In the genomic region with DNA sequence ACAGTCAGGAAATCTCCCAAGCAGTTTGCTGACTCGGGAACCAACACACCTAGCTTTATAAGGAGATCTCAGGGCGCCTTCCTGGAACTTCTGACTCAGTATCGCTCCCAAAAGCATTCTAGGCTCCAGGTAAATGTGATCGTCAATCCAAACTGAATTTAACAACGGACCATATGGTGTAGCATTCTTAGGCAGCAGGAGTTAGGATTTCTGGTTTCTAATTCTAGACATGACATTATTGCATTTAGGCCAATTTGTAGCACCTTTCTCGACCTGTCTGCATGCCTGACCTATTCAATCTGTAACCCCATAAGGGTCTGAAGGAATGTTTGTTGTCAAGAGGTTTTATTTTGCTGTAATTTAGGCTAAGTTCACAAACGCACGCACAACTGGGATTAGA, we compare ENCODE assay signal across 8 mouse cellular contexts. TPM values are rescaled to one million over a fixed set of nuclear protein-coding genes. Genes with fewer than 3 reads are reported as not detected.
DNase-seq lines count a peak whose midpoint lies in the region; ATAC-seq and TF ChIP-seq lines count a peak whose summit lies in the region.

No protein-coding gene starts in this region.

- WGBS in kidney, postnatal 0 days: 63% methylated on average over 8 of the region's 8 CpGs
- 70% methylated on average over 8 of the region's 8 CpGs for WGBS in embryonic facial prominence, embryonic 13.5 days
- WGBS in hindbrain, postnatal 0 days: 74% methylated on average over 8 of the region's 8 CpGs
- 82% methylated on average over 8 of the region's 8 CpGs for WGBS in midbrain, embryonic 16.5 days

- no peaks in the 10 kb centered on the region for H3K36me3 ChIP-seq in kidney, postnatal 0 days (ENCODE audit: insufficient read depth, low read length)
- no peaks in the 10 kb centered on the region for H3K36me3 ChIP-seq in embryonic facial prominence, embryonic 13.5 days
- H3K36me3 ChIP-seq in hindbrain, postnatal 0 days (ENCODE audit: insufficient read depth, low read length): no peaks in the 10 kb centered on the region
- H3K36me3 ChIP-seq in midbrain, embryonic 16.5 days (ENCODE audit: control insufficient read depth, insufficient read depth, low read length): no peaks in the 10 kb centered on the region

- peak overlapping the region; percentile 70; the same call in 1 of the 2 replicates for H3K4me3 ChIP-seq in kidney, postnatal 0 days (replicated peaks; ENCODE audit: low read depth, low read length)
- H3K4me3 ChIP-seq in embryonic facial prominence, embryonic 13.5 days: peak overlapping the region; percentile 67
- H3K4me3 ChIP-seq in hindbrain, postnatal 0 days (ENCODE audit: low read length): peak overlapping the region; percentile 70
- peak overlapping the region; percentile 54 for H3K4me3 ChIP-seq in midbrain, embryonic 16.5 days (ENCODE audit: low read depth, low read length)

- ATAC-seq in kidney, postnatal 0 days (replicated peaks; ENCODE audit: low FRiP score, low read depth): no peak
- no peak for ATAC-seq in embryonic facial prominence, embryonic 13.5 days (ENCODE audit: insufficient number of reproducible peaks, insufficient read depth, low FRiP score, low TSS enrichment, low read depth)
- ATAC-seq in hindbrain, postnatal 0 days: no peak
- ATAC-seq in midbrain, embryonic 16.5 days: no peak

- no peaks in the 10 kb centered on the region for H3K9me3 ChIP-seq in kidney, postnatal 0 days (replicated peaks; ENCODE audit: low read length)
- H3K9me3 ChIP-seq in embryonic facial prominence, embryonic 13.5 days: no peaks in the 10 kb centered on the region
- no peaks in the 10 kb centered on the region for H3K9me3 ChIP-seq in hindbrain, postnatal 0 days (ENCODE audit: low read length)
- H3K9me3 ChIP-seq in midbrain, embryonic 16.5 days (replicated peaks; ENCODE audit: control insufficient read depth, low read length, poor library complexity, severe bottlenecking): no peaks in the 10 kb centered on the region

- no peak for TF ChIP-seq CTCF in kidney, postnatal 0 days (IDR thresholded peaks at IDR 0.05; ENCODE audit: low read depth)
- TF ChIP-seq CTCF in hindbrain, postnatal 0 days (IDR thresholded peaks at IDR 0.05; ENCODE audit: low read depth): no peak

- H3K9ac ChIP-seq in kidney, postnatal 0 days (ENCODE audit: low read depth, low read length): peak overlapping the region; percentile 67; the same call in 1 of the 2 replicates
- peak overlapping the region; percentile 77 for H3K9ac ChIP-seq in embryonic facial prominence, embryonic 13.5 days
- H3K9ac ChIP-seq in hindbrain, postnatal 0 days (replicated peaks; ENCODE audit: low read length): no peak overlapping the region
- H3K9ac ChIP-seq in midbrain, embryonic 16.5 days (ENCODE audit: low read depth, low read length): peak overlapping the region; percentile 59

- H3K27ac ChIP-seq in kidney, postnatal 0 days: peak overlapping the region; percentile 97; the same call in 1 of the 2 replicates
- peak overlapping the region; percentile 97 for H3K27ac ChIP-seq in embryonic facial prominence, embryonic 13.5 days
- peak overlapping the region; percentile 89; the same call in 1 of the 2 replicates for H3K27ac ChIP-seq in hindbrain, postnatal 0 days
- no peak overlapping the region for H3K27ac ChIP-seq in midbrain, embryonic 16.5 days (ENCODE audit: low read length)

- no peaks in the 10 kb centered on the region for H3K27me3 ChIP-seq in kidney, postnatal 0 days (ENCODE audit: insufficient read depth, low read length)
- no peaks in the 10 kb centered on the region for H3K27me3 ChIP-seq in embryonic facial prominence, embryonic 13.5 days
- H3K27me3 ChIP-seq in hindbrain, postnatal 0 days (ENCODE audit: insufficient read depth, low read length): no peaks in the 10 kb centered on the region
- H3K27me3 ChIP-seq in midbrain, embryonic 16.5 days (ENCODE audit: control insufficient read depth, insufficient read depth, low read depth, low read length): no peaks in the 10 kb centered on the region

- H3K4me1 ChIP-seq in kidney, postnatal 0 days (replicated peaks; ENCODE audit: insufficient read depth, low read length): 0 out of 2 replicates have a peak, but pooled peaks cover 3% of the 10 kb centered on the region
- peaks cover 5% of the 10 kb centered on the region for H3K4me1 ChIP-seq in embryonic facial prominence, embryonic 13.5 days
- H3K4me1 ChIP-seq in hindbrain, postnatal 0 days (ENCODE audit: insufficient read depth, low read length): no peaks in the 10 kb centered on the region
- peaks cover 7% of the 10 kb centered on the region for H3K4me1 ChIP-seq in midbrain, embryonic 16.5 days (ENCODE audit: control insufficient read depth, insufficient read depth, low read length)

- peak overlapping the region; percentile 73 for H3K4me2 ChIP-seq in kidney, postnatal 0 days (ENCODE audit: low read length)
- H3K4me2 ChIP-seq in embryonic facial prominence, embryonic 13.5 days: peak overlapping the region; percentile 61
- H3K4me2 ChIP-seq in hindbrain, postnatal 0 days (ENCODE audit: low read depth, low read length): peak overlapping the region; percentile 55
- H3K4me2 ChIP-seq in midbrain, embryonic 16.5 days (ENCODE audit: low read length): peak overlapping the region; percentile 60

- no peak for DNase-seq in kidney, postnatal 0 days (ENCODE audit: low spot score)
- DNase-seq in kidney, adult 11 months: no peak
- DNase-seq in hindbrain, postnatal 0 days (ENCODE audit: low spot score): no peak
- DNase-seq in adipocyte (ENCODE audit: low spot score): no peak
- no peak for DNase-seq in right cerebral cortex, adult 18-20 months
- no peak for DNase-seq in adrenal gland, postnatal 36 days

RNA-seq across cellular contexts. Expression of gene Alg14, which starts 0.9 kb away (rescaled TPM):
- 38.2 and 40.0 TPM in 2 replicates for polyA plus RNA-seq in kidney, postnatal 0 days (2015; fragmentation: Nextera tagmentation; extraction: Ambion mirVana)
- 37.0 and 44.5 TPM in 2 replicates for polyA plus RNA-seq in embryonic facial prominence, embryonic 13.5 days (2015; fragmentation: Nextera tagmentation; extraction: Ambion mirVana)
- total RNA-seq in hindbrain, postnatal 0 days (2014; rRNA removed): 26.6 and 30.3 TPM in 2 replicates
- polyA plus RNA-seq in hindbrain, postnatal 0 days (2015; fragmentation: Nextera tagmentation; extraction: Ambion mirVana): 35.3 and 39.5 TPM in 2 replicates
- 36.9 and 39.2 TPM in 2 replicates for polyA plus RNA-seq in midbrain, embryonic 16.5 days (2015; fragmentation: Nextera tagmentation; extraction: Ambion mirVana)
- total RNA-seq in adrenal gland, postnatal 36 days (2021): 10 to 100 TPM; 35.0 to 41.2 TPM

RNA-seq across cellular contexts. Expression of gene Tmem56, which starts 7.8 kb away (rescaled TPM):
- 1.7 and 1.9 TPM in 2 replicates for polyA plus RNA-seq in kidney, postnatal 0 days (2015; fragmentation: Nextera tagmentation; extraction: Ambion mirVana)
- 0.74 and 0.99 TPM in 2 replicates for polyA plus RNA-seq in embryonic facial prominence, embryonic 13.5 days (2015; fragmentation: Nextera tagmentation; extraction: Ambion mirVana)
- 8.1 and 13.5 TPM in 2 replicates for total RNA-seq in hindbrain, postnatal 0 days (2014; rRNA removed)
- polyA plus RNA-seq in hindbrain, postnatal 0 days (2015; fragmentation: Nextera tagmentation; extraction: Ambion mirVana): 3.8 and 3.9 TPM in 2 replicates
- polyA plus RNA-seq in midbrain, embryonic 16.5 days (2015; fragmentation: Nextera tagmentation; extraction: Ambion mirVana): 3.4 and 3.8 TPM in 2 replicates
- total RNA-seq in adrenal gland, postnatal 36 days (2021): 10 to 100 TPM; 38.5 to 39.2 TPM
